Mouse (Mus musculus) forebrain, embryonic 13.5 days (tissue): Measurements from ENCODE around the gene Hkdc1. TPM values are rescaled to one million over a fixed set of nuclear protein-coding genes. Genes with fewer than 3 reads are reported as not detected.
A peak's percentile ranks its signal among the peaks of the same experiment; 100 is the strongest.
"Not testable (repeated sequence)": the region's sequence is repeated elsewhere in the genome, so short reads cannot be mapped to it uniquely, and the experiment has no call there.

Source experiments
- ATAC-seq: fragments of 200-750 bp; cut with Nextera tagmentation; 2 replicates; pipeline ENCODE4 v1.8.0; 2017
- H3K27ac ChIP-seq: fragments of 300-500 bp; sonication (generic); 2 replicates; pipeline ENCODE4 v1.5.1; 2015; ENCODE audit warnings: inconsistent platforms, mild to moderate bottlenecking, moderate library complexity
- H3K27me3 ChIP-seq: fragments of 300-500 bp; sonication (generic); 2 replicates; pipeline ENCODE4 v1.6.1; 2015; ENCODE audit warnings: mild to moderate bottlenecking, inconsistent platforms
- H3K36me3 ChIP-seq: fragments of 300-500 bp; sonication (generic); 2 replicates; pipeline ENCODE4 v1.6.1; 2015; ENCODE audit warnings: mild to moderate bottlenecking, inconsistent platforms; ENCODE audit not compliant: poor library complexity, severe bottlenecking
- H3K4me1 ChIP-seq: fragments of 300-500 bp; sonication (generic); 2 replicates; pipeline ENCODE4 v1.6.1; 2015; ENCODE audit warnings: inconsistent platforms
- H3K4me2 ChIP-seq: fragments of 300-500 bp; sonication (generic); 2 replicates; pipeline ENCODE4 v1.6.1; 2015; ENCODE audit warnings: inconsistent platforms, mild to moderate bottlenecking, moderate library complexity
- H3K4me3 ChIP-seq: fragments of 300-500 bp; sonication (generic); 2 replicates; pipeline ENCODE4 v1.5.1; 2015; ENCODE audit warnings: mild to moderate bottlenecking, inconsistent platforms
- H3K9ac ChIP-seq: fragments of 300-500 bp; sonication (generic); 2 replicates; pipeline ENCODE4 v1.6.1; 2015; ENCODE audit warnings: mild to moderate bottlenecking, inconsistent platforms
- H3K9me3 ChIP-seq: fragments of 300-500 bp; sonication (generic); replicated peaks from 2 replicates; pipeline ENCODE4 v1.6.1; 2016; ENCODE audit warnings: inconsistent platforms
- WGBS: fragments of 180-500 bp; shearing (Covaris S2); methylation state at CpG from one replicate; pipeline ENCODE4 v1.1.7; 2015; 5-methylcytosine and 5-hydroxymethylcytosine counted together
- polyA plus RNA-seq: library from polyadenylated mRNA; unstranded; fragments of >200 nt; fragmentation: Nextera tagmentation; extraction: Ambion mirVana; gene quantifications from 2 replicates; pipeline ENCODE4 v1.2.1, GENCODE M21; 2015

Gene Hkdc1
- 0.24 and 0.34 TPM in 2 replicates for polyA plus RNA-seq

GRCm38 (mm10) chr10:62422255-62422654, at the start of gene Hkdc1:
Gene Hkdc1, minus strand, starts transcription at chr10:62422491.
- H3K4me1 ChIP-seq = 0 out of 2 replicates have a peak, but pooled peaks cover 4% of the 10 kb centered on the region
- 58% methylated on average over 15 of the region's 15 CpGs for WGBS
- H3K4me2 ChIP-seq = no peak within 1 kb of the TSS
- H3K4me3 ChIP-seq = no peak within 1 kb of the TSS
- no peak within 1 kb of the TSS for H3K9ac ChIP-seq
- no peak for ATAC-seq
- H3K27ac ChIP-seq = no peak within 1 kb of the TSS
- H3K36me3 ChIP-seq = no peaks in the 10 kb centered on the region
- no peaks in the 10 kb centered on the region for H3K9me3 ChIP-seq
- H3K27me3 ChIP-seq = no peaks in the 10 kb centered on the region

DNA sequence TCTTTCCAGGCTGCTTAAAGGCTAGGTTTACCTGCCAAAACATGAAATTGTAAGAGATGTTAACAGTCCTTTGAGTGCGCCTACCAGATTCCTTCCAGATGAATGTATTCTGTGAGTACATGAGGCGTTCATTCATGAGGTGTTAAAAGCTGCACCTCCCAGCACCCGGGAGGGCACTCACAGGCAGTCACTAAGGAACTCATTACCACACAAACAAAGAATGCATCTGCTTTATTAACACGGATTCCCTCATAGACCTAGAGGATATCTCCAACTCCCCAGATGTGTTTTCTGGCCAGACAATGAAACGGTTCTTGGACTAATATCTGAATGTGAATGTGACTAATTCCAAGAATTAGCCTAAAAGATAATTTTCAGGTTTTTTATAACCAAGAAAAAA, 48.8 kb upstream of the Hkdc1 start:
- ATAC-seq = no peak
- Histone ChIP-seq H3K27me3 (no peaks in the 10 kb centered on the region), H3K36me3 (peaks cover 24% of the 10 kb centered on the region; the same call in 1 of the 2 replicates), H3K4me1 (peaks cover 4% of the 10 kb centered on the region), H3K9ac (no peak overlapping the region), H3K4me3 (no peak overlapping the region), H3K4me2 (no peak overlapping the region), H3K9me3 (no peaks in the 10 kb centered on the region), H3K27ac (no peak overlapping the region)
- WGBS = 28% methylated on average over 5 of the region's 5 CpGs

GRCm38 (mm10) chr10:62469736-62470135, 47.4 kb upstream of the Hkdc1 start:
- no peaks in the 10 kb centered on the region for H3K9me3 ChIP-seq
- 97% methylated on average over 4 of the region's 4 CpGs for WGBS
- H3K4me3 ChIP-seq = no peak overlapping the region
- H3K4me1 ChIP-seq = peaks cover 4% of the 10 kb centered on the region
- H3K4me2 ChIP-seq = no peak overlapping the region
- ATAC-seq = no peak
- no peaks in the 10 kb centered on the region for H3K27me3 ChIP-seq
- H3K9ac ChIP-seq = no peak overlapping the region
- peaks cover 24% of the 10 kb centered on the region; the same call in 1 of the 2 replicates for H3K36me3 ChIP-seq
- no peak overlapping the region for H3K27ac ChIP-seq

GRCm38 (mm10) chr10:62461321-62461720, 39.0 kb upstream of the Hkdc1 start:
- ATAC-seq = no peak
- H3K4me3 ChIP-seq = no peak overlapping the region
- no peak overlapping the region for H3K27ac ChIP-seq
- H3K27me3 ChIP-seq = no peaks in the 10 kb centered on the region
- no peaks in the 10 kb centered on the region for H3K9me3 ChIP-seq
- no peak overlapping the region for H3K9ac ChIP-seq
- H3K36me3 ChIP-seq = peaks cover 72% of the 10 kb centered on the region
- no peak overlapping the region for H3K4me2 ChIP-seq
- no peaks in the 10 kb centered on the region for H3K4me1 ChIP-seq

DNA sequence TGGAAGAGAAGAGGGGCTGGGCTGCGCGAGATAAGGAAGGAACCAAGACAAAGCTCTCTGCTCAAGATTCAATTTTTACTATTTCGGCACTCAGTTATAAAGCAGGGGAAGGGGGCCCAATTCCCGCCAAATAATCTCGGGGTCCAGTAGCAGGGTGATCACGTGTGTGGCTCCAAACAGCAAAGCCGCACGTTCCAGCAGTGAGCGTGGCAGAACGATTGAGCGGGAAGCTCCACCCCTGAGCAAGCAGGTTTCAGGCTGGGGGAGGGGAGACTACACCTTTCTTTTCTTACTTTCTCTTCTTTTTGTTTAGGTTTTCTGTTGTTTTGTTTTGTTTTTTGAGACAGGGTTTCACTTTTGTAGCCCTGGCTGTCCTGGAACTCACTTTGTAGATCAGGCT, 29.7 kb upstream of the Hkdc1 start:
- H3K27ac ChIP-seq, H3K27me3 ChIP-seq, H3K4me3 ChIP-seq, H3K9ac ChIP-seq, ATAC-seq, H3K9me3 ChIP-seq, H3K4me2 ChIP-seq: not testable (repeated sequence)
- WGBS = 78% methylated on average over 11 of the region's 11 CpGs
- H3K36me3 ChIP-seq = peaks cover 31% of the 10 kb centered on the region
- H3K4me1 ChIP-seq = peaks cover 18% of the 10 kb centered on the region

- H3K9ac ChIP-seq = peak overlapping the region; percentile 91
- peaks cover 18% of the 10 kb centered on the region for H3K4me1 ChIP-seq
- no peak for ATAC-seq
- 35% methylated on average over 18 of the region's 18 CpGs for WGBS
- H3K36me3 ChIP-seq = peaks cover 32% of the 10 kb centered on the region
- H3K9me3 ChIP-seq = no peaks in the 10 kb centered on the region
- H3K27ac ChIP-seq = peak overlapping the region; percentile 81; the same call in 1 of the 2 replicates
- H3K27me3 ChIP-seq = no peaks in the 10 kb centered on the region
- H3K4me2 ChIP-seq = peak overlapping the region; percentile 77
- H3K4me3 ChIP-seq = peak overlapping the region; percentile 72
These were observed 28.0 kb upstream of the Hkdc1 start for GRCm38 (mm10) chr10:62450280-62450640.

DNA sequence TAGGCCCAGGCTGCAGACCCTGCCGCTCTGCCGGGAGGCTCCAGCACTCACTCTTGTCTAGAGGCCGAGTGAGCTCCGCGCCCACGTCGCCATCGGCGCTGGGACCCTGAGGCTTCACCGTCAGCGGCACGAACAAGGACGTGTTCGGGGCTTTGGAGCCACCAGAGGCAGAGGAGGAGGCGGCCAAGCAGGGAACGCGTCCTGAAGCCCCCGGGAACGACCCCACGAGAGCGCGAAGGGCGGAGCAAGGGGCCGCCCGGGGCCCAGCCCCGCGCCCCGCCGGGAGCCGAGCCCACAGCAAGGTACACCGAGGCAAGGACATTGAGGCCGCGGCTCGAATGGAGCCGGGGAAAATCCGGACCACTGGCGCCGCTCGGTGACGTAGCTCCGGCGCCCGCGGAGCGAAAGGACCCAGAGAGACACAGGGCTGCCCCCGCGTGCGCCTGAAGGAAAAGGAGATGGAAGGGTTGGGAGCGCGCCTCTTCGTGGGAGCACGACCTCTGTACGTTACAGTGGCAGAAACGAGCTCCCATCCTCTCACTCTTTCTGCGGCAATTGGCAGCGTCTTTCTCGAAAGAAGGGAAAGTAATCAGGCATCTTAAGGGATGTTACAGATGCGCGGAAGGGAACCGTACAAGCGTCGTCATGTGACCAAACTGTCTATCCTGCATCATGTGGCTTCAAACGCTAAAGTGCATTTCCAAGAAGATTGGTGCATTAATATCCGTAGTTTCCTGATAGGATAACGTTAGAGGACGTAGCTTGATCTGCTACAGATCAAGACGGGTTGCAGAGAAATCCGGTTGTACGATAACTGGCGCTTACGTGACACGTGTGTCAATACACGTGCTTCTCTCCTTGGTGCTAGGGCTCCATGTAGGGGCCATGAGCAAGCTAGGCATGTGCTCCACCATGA, 27.3 kb upstream of the Hkdc1 start, which contains the start of the genes 4930507D05Rik and Supv3l1:
Gene 4930507D05Rik (plus strand): TSS at position 126 of the 916 bp plus-strand sequence.
Gene Supv3l1 (minus strand): TSS at position 375 of the 916 bp plus-strand sequence.
- ATAC-seq = peak; percentile 96
- Histone ChIP-seq H3K27ac (peak within 1 kb of the TSS; percentile 81), H3K36me3 (peaks cover 35% of the 10 kb centered on the region), H3K27me3 (no peaks in the 10 kb centered on the region), H3K4me1 (peaks cover 18% of the 10 kb centered on the region), H3K4me2 (peak within 1 kb of the TSS; percentile 77), H3K4me3 (peak within 1 kb of the TSS; percentile 72), H3K9me3 (no peaks in the 10 kb centered on the region), H3K9ac (peak within 1 kb of the TSS; percentile 91)
- WGBS = under 1% methylated on average over 73 of the region's 73 CpGs

GRCm38 (mm10) chr10:62430427-62430826, 8.1 kb upstream of the Hkdc1 start:
- ATAC-seq = no peak
- WGBS = 92% methylated on average over 5 of the region's 5 CpGs
- Histone ChIP-seq H3K36me3 (peaks cover 74% of the 10 kb centered on the region), H3K4me2 (no peak overlapping the region), H3K4me3 (no peak overlapping the region), H3K27ac (no peak overlapping the region), H3K9ac (no peak overlapping the region), H3K9me3 (no peaks in the 10 kb centered on the region), H3K4me1 (no peaks in the 10 kb centered on the region), H3K27me3 (no peaks in the 10 kb centered on the region)

DNA sequence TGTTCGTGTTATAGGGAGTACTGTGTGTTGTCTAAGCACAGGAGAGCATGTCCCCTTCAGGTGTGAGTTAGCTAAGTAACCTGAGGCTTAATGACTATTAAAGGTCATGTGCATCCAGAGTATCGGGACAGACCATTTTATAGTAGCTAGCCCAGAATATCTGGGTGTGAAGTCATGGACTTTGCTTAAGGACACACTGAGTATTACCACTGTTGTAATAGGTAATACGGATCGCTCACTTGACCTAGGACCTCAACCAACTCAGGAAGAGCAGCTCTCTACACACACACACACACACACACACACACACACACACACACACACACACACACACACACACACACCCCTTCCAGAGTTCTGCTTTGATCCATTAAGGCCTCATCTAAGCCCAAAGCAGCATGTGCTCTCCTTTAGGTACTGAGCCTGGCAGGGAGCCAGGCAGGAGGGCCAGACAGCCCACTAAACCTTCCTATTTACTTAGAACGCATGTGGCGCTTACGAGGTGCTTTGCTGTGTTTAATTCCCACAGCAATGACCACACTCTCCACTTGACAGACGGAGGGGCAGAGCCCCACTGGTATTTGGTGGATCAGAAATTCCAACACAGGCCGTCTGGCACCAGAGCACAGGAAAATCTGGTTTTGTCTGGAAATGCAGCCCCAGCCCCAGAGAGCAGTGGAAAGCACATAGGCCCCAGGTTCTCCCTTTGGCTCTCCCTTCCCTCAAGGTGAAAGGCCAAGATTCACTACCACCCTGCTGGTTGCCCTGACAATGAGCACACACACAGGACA, 3.0 kb upstream of the Hkdc1 start:
- 48% methylated on average over 8 of the region's 9 CpGs for WGBS
- Histone ChIP-seq H3K4me3 (no peak overlapping the region), H3K4me2 (no peak overlapping the region), H3K27ac (no peak overlapping the region), H3K9me3 (no peaks in the 10 kb centered on the region), H3K36me3 (peaks cover 25% of the 10 kb centered on the region), H3K27me3 (no peaks in the 10 kb centered on the region), H3K9ac (no peak overlapping the region), H3K4me1 (no peaks in the 10 kb centered on the region)
- no peak for ATAC-seq

DNA sequence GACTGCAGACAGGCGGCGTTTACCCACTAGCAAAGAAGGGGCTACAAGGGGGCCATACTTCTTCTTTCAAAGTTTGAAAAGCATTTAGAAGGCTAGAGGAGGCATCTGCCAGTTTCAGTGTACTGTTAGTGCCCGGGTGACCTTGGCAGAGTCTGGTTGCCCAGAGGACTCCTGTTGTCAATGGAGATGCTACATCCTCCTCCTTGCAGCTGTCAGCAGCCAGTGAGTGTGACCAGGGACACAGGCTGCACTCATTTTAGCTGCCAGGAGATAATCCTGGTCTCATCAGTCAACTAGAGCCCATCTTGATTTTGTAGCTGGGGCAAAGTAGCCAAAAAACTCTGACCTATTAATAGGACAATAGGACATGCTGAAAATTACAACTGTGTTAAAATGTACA, 1.2 kb downstream of the Hkdc1 start:
- no peaks in the 10 kb centered on the region for H3K36me3 ChIP-seq
- H3K9ac ChIP-seq = no peak overlapping the region
- no peaks in the 10 kb centered on the region for H3K9me3 ChIP-seq
- WGBS = 89% methylated on average over 3 of the region's 3 CpGs
- H3K4me1 ChIP-seq = 0 out of 2 replicates have a peak, but pooled peaks cover 4% of the 10 kb centered on the region
- no peak overlapping the region for H3K27ac ChIP-seq
- no peak overlapping the region for H3K4me2 ChIP-seq
- no peaks in the 10 kb centered on the region for H3K27me3 ChIP-seq
- no peak overlapping the region for H3K4me3 ChIP-seq
- ATAC-seq = no peak

- Histone ChIP-seq H3K9me3 (no peaks in the 10 kb centered on the region), H3K4me1 (0 out of 2 replicates have a peak, but pooled peaks cover 4% of the 10 kb centered on the region), H3K9ac (no peak overlapping the region), H3K4me2 (no peak overlapping the region), H3K4me3 (no peak overlapping the region), H3K27me3 (no peaks in the 10 kb centered on the region), H3K27ac (no peak overlapping the region), H3K36me3 (no peaks in the 10 kb centered on the region)
- no peak for ATAC-seq
- 79% methylated on average over 6 of the region's 6 CpGs for WGBS
These were observed 1.9 kb downstream of the Hkdc1 start for GRCm38 (mm10) chr10:62420399-62420798.

DNA sequence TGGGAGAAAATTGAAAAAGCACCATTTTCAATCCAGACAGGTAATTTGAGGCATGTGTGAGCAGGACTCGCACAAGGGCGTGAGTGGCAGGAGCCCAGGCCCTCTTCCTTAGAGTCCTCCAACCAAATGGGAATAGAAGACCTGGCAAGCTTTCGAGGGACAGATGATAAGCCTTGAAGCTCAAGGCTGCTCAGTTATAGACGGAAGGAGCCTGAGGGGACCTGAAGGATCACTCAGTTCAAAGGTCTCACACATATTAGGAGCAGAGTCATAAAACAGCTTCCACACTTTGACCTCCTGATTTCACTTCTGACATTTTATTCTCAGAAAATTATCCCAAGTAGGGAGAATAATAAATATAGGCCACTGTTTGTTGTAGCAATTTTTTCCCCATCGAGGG, 2.9 kb downstream of the Hkdc1 start:
- Histone ChIP-seq H3K4me3 (no peak overlapping the region), H3K27me3 (no peaks in the 10 kb centered on the region), H3K4me2 (no peak overlapping the region), H3K36me3 (no peaks in the 10 kb centered on the region), H3K27ac (no peak overlapping the region), H3K4me1 (0 out of 2 replicates have a peak, but pooled peaks cover 4% of the 10 kb centered on the region), H3K9ac (no peak overlapping the region), H3K9me3 (no peaks in the 10 kb centered on the region)
- WGBS = 89% methylated on average over 5 of the region's 5 CpGs
- ATAC-seq = no peak
